Mouse (Mus musculus) fat pad, adult 2 months (tissue): ENCODE results near the gene Cdyl2.

ENCODE experiments used
- DNase-seq: peaks from one replicate; pipeline ENCODE4 v3.0.0-alpha.2; 2011; ENCODE audit warnings: low read depth, low spot score; ENCODE audit errors: extremely low read depth

The Cdyl2 gene

DNA sequence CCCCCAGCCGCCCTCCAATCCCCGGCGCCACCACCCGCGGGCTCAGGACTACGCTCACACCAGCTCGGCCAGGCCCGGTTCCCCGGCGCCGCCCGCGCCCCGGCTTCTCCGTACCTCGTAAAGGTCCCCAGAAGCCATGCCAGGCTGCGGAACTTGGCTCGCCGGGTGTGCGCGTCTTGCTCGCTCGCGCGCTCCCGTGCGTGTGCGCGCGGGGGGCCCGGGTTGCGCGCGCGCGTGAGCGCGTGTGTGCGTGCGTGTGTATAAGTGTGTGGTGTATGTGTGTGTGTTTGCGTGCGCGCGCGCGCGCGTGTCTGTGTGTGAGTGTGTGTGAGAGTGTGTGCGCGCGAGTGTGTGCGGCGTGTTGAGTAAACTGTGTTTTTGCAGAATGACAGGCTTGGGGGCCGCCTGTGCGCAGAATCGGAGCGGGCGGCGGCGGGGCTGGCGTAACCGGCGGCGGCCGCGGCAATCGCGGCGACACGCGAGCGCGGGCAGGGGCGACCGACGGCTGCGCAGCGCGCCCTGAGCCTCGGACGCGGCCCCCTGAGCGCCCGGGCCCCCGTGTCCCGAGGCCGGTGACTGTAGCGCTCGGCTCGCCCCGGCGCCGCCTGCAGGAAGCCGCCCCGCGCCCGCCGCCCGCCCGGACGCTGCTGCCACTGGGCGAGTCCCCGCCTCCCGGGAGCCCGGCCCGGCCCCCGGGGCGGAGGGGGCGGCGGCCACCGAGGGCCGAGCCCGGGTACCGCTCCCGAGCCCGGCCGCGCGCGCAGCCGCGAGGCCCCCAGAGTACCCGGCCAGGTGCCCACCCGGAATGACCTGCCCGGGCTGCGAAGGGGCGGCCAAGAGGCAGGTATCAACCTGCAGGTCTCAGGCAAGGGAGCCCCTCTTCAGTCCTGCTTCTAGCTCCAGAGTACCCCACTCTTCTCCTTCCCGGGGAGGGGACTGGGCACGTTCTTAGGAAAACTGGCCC lies at the start of gene Cdyl2:
Gene Cdyl2 (minus strand): TSS at position 308 of the 964 bp plus-strand sequence.
- DNase-seq = no peak

DNA sequence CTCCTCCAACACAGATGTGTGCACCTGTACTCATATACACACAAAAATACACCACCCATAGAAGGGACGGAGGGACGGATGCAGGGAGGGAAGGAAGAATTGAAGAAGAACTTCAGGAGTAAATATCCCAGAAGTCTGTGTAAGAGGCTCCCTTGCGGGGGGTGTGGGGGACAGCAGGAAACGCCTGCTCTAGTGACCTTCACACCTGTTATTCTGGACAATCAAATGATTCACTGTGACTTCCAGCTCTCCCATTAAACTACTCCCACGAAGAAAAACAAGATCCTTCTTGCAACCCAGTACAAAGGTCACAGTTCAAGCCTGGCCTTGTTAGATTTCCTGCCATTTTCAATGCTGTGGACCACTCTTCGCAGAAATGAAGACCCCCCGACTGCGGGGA lies 47.8 kb upstream of the Cdyl2 start:
- DNase-seq = no peak

DNA sequence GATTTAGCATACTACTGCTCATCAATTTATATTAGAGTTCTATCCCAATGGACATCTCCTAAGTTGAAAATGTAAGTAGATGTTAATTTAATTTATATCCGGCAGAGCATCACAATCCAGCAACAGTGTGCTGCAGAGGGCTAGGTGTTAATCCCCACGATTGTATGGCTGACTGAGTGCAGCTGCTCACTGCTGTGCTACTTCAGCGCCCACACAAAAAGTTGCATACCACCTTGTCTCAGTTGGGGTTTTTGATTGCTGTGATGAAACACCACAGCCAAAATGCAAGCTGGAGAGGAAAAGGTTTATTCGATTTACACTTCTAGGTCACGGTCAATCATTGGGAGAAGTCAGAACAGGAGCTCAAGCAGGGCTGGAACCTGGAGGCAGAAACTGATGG lies 41.4 kb upstream of the Cdyl2 start:
- no peak for DNase-seq

DNA sequence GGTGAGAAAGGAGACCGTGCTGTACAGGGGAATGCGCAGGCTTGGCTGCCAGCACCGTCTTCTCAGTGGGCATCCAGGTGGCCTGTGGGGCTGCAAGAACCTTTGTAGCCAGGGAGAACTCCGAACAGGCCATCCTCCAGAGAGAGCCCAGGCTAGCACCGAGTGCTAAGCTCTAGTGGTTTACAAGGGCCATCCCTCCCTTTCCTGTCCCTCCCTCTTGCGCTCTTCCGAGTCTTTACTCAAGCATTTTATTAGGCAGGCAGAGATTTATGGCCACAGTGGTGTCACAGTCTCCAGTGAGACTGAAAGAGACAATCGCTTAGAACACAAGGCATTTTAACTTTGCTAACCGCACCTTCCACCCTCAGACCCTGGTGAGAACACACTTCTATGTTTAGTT lies 39.9 kb upstream of the Cdyl2 start:
- DNase-seq = no peak

DNA sequence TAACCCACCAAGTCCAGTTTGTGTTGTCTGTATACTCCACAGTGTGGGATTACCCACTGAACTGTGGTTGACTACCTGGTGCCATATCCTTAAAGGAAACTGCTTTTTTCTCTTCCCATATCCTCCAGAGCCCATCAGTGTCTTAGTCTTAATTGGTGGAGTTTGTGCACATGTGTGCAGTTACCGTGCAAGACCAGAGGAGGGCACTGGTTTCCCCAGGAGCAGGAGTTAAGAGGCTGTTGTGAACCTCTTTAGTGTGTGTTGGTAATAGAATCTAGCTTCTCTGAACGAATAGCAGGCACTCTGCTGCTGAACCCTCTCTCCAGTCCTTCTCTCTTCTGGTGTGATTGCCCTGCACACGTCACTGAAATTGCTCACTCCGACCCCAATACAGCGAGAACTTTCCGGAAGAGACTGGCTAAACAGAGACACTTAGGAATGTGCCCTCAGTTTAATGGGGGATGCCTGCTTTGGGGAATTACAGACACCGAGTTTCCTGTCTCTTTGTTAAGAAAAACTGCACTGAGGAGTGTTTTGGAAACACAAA lies 39.1 kb upstream of the Cdyl2 start:
- DNase-seq = no peak

DNA sequence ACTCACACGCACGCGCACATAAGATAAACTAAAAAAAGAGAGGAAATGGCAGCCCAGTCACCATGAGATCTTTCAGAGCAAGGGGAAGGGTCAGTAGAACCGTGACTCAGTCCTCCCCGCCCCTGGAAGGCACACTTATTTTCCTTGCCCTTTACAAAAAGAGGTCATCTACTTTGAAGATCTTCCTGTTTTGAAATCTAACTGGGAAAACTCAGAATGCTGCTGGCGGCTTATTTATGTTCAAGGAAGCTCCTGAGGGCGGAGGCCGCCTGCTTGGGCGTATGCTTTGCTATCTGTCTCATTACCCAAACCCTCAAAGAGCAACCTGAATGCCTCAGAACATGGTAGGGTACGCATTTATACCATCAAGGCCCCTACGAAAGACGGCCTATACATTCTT lies 38.0 kb upstream of the Cdyl2 start:
- DNase-seq = no peak

DNA sequence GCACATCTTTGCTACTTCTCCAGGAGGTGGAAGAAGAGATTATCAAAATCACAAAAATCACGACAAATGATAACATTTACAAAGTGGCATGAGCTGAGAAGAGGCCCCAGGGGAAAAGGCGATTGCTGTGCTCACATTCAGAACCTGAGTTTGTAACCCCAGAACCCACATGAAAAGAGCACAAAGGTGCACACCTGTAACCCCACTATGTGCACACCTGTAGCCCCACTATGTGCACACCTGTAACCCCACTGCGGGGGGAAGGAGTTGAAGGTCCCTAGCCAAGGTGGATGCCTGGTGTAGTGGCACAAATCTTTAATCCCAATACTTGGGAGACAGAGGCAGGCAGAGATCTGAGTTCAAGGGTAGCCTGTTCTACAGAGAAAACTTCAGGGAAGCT lies 23.4 kb upstream of the Cdyl2 start:
- no peak for DNase-seq

DNA sequence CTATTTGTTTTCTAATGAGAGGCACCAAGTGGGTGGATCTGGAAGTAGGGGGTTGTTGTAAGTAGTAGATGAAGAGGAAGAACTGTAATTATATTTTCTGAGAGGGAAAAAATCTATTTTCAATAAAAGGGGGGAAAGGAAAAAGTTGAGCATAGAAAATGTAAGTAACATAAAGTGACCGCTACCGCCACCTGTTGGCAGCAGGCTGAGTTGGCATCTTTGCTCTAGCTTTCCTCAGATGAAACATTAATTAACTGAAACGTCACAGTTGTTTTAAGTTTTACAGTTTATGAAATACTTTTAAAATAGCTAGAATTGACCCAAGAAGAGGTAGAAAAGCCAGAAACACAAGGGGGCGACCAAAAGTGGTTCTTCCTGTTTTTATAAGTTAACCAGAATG lies 22.8 kb upstream of the Cdyl2 start:
- no peak for DNase-seq

DNA sequence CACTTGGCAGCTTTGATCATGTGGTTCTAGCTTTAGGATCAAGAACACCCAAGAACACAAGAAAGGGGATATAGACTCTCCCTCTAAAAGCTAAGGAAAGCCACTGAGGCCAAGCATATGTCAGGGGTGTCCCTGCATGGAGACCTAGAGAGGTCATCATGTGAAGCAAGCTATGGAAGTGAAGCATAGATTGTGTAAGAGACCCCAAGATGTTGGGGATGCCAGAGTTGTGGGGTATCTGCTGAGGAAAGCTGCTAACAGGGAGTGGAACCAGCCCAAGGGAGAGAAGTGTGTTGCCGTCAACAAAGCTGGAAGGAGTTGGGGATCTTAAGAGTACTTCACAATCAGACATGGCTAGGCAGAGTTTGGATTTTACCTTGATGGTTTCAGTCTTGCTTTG lies 7.9 kb upstream of the Cdyl2 start:
- DNase-seq = no peak

DNA sequence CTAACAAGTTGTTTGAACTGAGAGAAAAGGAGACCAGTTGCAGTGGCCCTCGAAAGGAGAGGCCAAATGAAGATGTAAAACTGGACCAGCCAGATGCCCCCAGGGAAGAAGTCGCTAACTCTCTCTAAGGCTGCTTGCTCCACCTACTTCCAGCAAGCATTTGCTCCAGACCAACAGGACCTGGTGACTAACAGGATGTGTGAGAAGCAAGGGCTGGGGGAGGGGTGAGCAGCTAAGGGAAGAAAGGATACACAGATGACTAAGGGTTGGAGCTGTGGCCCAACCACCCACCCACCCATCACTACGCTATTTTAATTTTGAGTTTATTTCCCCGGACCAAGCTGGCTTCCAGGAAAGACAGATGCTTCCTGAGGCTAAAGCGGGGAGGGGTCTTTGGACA lies 2.5 kb upstream of the Cdyl2 start:
- DNase-seq = no peak

DNA sequence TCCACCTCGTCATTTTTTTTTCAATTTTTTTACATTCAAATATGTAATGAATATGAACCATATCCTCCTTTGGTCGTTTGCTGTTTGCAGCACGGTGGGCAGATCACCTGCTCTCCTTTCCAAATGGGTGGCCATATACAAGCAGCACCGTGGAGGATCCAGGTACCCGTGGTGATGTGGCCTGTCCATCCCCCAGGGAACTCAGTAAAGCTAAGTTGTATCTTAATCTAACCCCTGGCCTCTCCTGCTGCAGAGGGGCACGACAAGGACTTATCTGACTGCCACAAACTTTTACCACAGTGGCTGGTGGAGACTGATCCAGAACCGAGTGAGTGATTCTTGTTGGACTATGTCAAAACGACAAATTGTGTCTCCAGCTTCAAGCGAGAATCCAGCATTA lies 1.4 kb upstream of the Cdyl2 start:
- no peak for DNase-seq

DNA sequence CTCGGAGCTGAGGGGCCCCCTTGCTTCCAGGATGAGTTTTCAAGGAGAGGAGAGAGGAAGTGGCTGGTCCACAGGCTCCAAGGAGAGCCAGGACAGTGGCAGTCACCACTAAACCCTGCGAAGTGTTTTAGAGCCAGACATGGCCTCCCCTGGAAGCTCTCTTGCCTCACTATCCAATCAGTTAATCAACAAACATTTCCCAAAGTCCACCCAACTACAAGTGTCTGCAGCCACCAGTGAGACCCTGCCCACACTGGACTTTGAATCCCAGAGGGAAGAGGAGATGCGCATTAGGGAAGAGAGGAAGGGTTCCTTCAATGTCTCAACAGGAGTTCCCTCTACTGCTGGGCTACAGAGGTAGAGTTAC lies 840 bp upstream of the Cdyl2 start:
- DNase-seq = no peak

DNA sequence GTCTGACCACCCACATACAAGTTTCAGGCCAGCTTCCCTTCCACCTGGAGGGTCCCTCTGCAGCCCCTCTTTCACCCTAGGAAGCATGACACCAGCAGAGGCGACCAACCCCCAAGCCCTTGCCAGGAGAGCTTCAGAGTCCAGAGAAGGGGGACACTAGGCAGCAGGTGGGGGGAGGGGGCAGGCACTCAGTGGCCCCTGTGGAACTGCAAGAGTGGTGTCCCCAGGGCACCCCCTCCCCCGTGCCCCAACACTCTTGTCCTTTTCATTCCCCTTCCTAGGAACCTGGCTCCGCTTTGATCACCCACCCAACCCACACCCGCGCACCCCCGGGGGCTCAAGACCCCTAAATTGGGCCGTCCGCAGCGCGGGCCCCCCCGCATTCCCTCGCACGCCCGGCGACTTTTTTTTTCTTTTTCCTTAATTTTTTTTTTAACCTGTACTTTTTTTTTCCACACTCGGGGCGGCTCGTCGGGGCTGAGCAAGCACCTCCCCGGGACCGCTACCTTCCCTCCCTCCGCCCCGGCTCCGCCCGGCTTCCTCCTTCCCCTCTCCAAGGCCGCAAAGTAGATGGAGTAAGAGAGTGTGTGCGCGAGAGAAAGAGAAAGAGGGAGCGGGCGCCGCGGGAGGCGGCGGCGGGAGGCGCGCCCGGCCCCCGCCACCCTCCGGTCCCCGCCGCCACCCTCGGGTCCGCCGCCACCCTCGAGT lies 661 bp downstream of the Cdyl2 start:
- DNase-seq = no peak

DNA sequence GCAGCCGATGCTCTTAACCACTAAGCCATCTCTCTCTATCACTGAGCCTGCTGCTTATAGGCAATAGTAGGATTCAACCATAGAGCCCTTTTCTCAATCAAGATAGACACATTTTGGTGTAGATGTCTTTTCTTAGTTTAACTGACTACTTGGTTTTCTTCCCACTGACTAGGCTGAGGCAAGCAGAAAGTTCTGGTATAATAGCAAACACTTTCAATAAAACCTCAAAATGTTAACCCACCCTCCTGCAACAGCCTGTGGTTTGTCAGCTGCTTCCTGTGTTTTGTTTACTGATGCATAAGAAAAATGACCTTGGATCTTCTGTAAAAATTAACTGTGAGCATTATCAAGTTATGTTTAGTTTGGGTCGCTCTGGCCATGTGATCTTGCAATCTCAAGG lies 11.3 kb downstream of the Cdyl2 start:
- no peak for DNase-seq

DNA sequence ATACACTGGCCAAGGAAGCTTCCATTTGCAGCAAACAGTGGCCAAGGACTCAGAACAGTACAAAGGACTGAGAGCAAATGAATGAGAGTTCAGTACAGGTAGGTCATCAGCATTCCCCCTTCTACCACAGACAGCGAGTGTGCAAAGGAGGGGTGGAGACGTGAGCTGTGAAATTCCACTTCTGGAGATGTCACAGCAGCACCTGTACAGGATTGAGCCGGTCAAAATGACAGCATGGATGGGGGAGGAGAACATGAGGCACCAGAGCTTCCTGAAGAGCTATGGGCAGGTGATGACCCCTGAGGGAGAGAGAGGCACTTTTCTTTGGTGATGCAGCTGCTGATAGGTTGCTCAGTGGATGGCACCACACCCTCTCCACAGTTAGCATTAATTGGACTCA lies 25.3 kb downstream of the Cdyl2 start:
- no peak for DNase-seq

DNA sequence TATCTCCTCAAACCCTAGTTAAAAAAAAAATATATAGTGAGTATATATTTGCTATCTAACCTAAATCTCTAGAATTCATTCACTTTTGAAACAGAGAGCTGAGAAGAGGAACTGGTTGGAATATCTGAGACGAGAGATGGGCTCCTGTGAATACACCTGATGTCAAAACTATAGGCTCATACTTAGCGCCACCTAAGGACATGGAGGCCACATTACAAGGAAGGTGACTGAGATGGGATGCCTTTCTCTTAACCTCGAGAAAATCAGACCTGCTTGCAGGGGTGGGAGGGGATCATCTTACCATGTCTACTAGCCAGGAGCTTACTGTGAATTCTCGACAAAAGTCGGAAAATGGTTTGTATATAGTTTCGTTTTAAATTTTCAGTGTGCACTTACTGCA lies 30.3 kb downstream of the Cdyl2 start:
- DNase-seq = no peak

DNA sequence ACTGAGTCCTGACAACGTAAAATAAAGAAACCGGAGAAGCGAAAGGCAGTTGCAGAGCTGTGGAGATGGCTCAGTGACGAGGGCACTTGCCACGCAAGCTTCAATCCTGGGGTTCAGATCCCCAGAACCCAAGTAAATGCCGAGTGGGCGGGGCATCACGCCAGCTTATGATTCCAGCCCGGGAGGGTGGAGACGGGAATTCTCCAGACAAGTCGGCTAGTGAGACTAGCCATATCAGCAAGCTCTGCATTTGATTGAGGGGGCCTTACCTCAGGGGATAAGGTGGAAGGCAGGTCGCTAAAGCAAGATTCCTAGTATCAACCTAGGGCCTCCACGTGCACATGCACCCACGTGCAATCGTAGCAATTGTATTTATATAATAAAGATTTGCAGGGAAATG lies 39.9 kb downstream of the Cdyl2 start:
- no peak for DNase-seq

DNA sequence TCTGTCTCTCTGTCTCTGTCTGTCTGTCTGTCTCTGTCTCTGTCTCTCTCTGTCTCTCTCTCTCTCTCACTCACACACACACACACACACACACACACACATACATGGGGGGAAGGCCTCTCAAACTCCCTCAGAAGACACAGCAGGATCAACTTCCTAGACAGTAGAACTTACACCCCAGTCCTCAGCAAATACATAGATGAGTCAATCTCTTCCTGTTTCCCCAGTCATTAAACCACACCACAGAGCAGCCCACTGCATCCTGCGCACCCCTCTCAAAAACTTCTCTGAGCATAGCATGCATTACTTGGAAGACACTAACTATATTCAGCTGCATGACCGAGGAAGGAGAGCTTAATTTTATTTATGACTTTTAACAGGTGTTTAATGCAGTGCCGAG lies 43.0 kb downstream of the Cdyl2 start:
- no peak for DNase-seq

DNA sequence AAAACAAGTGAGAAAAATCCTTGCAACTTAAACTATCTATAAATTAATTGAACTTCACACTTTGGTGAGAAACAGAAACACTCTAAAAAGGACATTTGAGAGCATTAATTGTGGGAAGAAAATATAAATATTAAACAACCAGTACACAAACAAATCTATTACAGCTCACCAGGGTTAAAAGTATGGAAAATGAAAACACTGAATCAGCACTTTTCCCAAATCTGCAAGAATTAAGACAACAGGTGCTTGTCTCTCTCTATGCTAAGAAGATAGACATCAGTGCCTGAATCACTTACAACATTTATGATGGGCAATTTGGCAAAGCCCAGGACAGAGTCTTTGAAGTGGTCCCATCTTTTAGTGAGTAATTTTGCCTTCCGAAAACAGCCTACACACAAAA lies 56.6 kb downstream of the Cdyl2 start:
- DNase-seq = no peak

DNA sequence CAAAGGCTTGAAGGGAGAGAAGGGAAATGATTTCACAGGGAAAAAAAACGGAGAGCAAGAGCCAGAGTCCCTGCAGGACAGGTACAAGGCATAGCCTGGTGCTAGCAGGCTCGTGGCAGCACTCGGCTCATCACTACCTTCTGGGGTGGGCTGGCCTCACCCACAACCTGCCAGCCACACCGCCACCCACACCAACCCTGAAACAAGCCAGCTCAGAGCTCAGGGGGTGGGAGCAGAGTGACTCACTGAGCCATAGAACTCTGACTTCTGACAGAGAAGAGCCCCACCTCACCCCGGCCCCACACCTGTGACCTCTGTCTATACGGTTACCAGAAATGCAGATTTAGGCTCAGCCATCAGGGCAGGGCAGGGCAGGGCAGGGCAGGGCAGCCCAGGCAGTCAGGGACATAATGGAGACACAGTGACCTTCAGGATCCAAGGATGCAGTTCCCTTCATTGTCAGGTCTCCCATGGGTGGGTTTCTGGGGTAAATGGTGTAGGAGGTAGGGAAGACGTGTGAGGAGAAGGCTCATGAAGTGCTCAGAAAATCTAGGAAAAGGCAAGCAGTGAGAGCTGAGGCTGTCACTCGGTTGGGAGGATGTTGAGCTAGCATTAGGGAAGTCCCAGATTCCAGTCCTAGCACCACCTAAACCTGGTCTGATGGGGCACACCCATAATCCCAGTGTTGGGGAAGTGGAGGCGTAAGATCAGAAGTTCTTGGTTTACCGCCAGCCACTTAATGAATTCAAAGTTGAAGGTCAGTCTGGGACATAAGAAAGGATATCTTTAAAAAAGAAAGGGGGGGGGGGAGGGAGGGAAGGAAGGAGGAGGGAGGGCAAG lies 58.6 kb downstream of the Cdyl2 start:
- DNase-seq = no peak

DNA sequence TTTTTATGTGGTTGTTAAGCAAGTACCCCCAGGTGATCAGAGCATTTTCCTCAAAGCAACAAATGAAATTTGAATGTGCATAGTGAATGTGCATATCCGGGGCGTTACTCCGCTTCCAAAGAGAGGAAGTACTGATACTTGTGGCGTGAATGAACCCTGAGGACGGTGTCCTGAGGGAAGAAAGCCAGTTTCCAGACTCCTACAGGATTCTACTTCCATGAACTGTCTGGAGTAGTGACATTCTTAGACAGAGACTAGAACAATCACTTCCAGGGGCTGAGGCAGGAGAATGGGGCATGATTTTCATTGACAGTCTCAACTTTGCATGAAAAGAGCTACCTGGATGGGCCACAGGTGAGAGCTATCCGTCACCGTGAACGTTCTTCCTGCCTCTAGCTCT lies 59.3 kb downstream of the Cdyl2 start:
- DNase-seq = no peak
